Mouse (Mus musculus) erythroblast, embryonic 14.5 days (primary cell): Measurements from ENCODE around the gene Oaz3.

Source experiments
- GATA1 ChIP-seq: IDR thresholded peaks from 2 replicates; pipeline ENCODE4 v1.6.1; 2012; ENCODE audit warnings: low read length, inconsistent platforms, mixed read lengths
- TAL1 ChIP-seq: IDR thresholded peaks from 3 replicates; pipeline ENCODE4 v1.6.1; 2012; ENCODE audit warnings: low read length, inconsistent platforms, mixed read lengths

GRCm38 (mm10) chr3:94383476-94383875 lies 60.2 kb downstream of the Oaz3 start:
- TF ChIP-seq GATA1 (no peak), TAL1 (no peak)
